Mouse (Mus musculus): ENCODE measurements around the gene Olfr1039. TPM values are rescaled to one million over a fixed set of nuclear protein-coding genes. Genes with fewer than 3 reads are reported as not detected.

Gene Olfr1039
- not detected for total RNA-seq (2023)

DNA sequence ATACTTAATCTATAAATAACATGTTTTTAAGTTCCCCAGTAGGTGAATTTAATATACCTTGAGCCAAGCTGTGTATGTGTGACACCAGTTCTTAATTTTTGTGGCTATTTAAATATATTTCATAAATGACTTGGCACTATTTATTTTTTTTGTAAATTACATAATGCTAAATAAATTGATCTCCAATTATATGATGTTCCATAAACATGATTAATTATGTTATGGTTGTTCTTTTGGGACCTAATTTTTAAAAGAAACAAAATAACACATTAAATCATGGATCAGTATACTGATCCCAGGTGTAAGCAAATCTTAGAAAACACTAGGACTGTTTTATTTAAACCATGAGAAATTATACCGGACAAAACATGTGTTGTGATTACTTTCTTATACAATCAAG is at the start of gene Olfr1039:
Gene Olfr1039, minus strand, starts transcription at position 101 of the 400 bp plus-strand sequence.

DNA sequence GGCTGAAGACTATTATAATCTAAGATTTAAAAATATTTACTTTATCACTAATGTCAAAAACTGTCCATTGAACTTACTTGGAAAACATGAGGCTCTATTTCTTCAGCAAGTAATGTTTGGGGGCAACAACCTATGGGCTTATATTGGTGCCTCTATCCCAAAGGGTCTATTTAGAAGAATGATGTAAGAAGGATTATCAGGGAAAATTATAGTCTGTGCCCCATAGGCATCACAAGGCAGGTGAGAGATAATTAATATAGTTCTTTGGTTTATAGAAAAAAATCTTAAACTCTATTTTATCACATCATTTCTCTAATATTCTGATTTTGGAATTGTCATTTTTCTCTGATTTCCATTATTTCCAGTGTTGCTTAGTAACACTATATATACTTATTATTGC is 42.0 kb upstream of the Olfr1039 start, which contains the start of gene Olfr1044:
Gene Olfr1044, minus strand, starts transcription at position 101 of the 400 bp plus-strand sequence.

DNA sequence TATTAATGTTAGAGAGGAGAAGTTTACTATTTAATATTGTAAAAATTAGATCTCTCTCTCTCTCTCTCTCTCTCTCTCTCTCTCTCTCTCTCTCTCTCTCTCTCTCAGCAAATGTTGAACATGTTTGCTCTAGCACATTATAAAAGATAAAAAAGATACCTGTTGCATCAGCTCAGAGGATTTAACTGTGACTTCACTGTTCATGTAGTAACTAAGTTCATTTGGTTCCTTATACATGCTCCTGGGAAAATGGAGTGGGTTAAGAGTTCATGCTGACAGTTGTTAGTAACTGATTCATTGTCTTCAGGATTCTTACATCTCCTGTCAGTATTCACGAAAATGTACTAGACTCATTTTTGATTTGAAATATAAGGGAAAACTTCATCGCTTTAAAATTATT is 31.7 kb upstream of the Olfr1039 start, which contains the start of gene Olfr1043:
Gene Olfr1043, minus strand, starts transcription at position 101 of the 400 bp plus-strand sequence.

DNA sequence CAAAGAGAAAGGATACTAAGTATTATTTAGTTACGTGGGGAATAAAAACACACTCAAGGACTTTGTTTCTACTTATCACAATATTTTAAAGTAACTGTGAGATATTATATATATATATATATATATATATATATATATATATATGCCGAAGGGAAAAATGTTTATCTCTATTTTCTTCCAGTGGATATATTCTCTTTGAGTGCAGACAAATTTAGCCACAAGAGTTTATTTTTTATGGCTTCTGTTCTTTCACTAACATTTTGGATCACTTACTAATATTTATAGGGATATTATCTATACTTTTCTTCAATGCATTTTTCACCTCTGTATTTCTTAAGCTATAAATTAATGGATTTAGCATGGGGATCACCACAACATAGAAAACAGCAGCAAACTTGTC is 26.0 kb upstream of the Olfr1039 start, which contains the start of gene Olfr1042:
Gene Olfr1042, minus strand, starts transcription at position 101 of the 400 bp plus-strand sequence.

DNA sequence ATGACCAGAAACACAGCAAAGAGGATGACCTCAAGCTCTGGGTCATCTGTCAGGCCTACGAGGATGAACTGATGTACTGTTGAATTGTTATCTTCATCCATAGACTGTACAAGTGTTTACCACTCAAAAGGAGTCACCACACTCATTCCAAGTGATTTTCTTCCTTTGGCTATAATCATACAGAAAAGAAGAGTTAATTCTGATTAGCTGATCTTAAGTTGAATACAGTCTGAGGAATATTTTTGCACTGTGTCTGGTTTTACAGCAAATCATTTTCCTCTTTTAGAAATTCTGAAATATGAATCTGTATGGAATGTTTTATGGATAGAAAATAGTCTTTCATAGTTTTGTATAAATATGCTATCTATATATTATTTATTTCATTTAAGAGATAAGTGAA is 10.9 kb upstream of the Olfr1039 start, which contains the start of gene Olfr1040:
Gene Olfr1040, minus strand, starts transcription at position 101 of the 400 bp plus-strand sequence.

DNA sequence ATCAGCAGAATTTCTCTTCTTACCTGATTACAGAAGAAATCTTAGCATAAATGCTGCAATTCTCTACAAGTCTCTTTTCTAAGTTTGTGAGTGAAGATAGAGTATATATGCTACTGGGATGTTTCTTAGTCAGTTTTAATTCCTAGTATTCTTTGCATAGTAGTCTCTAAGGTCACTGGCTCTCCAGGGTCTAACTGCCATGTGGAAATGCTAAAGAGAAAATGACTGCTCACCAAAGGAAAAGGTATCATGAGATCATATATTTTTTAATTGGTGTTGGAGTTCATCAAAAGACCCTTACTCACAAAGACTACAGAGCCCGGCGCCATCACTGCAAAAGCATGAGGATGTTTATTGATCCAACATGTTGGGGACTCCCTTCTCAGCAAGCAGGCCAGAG is 48.4 kb downstream of the Olfr1039 start, which contains the start of gene Olfr1037:
Gene Olfr1037, minus strand, starts transcription at position 101 of the 400 bp plus-strand sequence.

Other genes starting within 250 kb of the Olfr1039 start
- not detected for gene Olfr1024, start 230.9 kb downstream of the Olfr1039 start, total RNA-seq (2023)
- gene Olfr1025-ps1, start 220.7 kb downstream of the Olfr1039 start, total RNA-seq (2023) = not detected
- gene Olfr1026, start 214.4 kb downstream of the Olfr1039 start, total RNA-seq (2023) = not detected
- gene Olfr1028, start 185.5 kb downstream of the Olfr1039 start, total RNA-seq (2023) = not detected
- gene Olfr1029, start 162.0 kb downstream of the Olfr1039 start, total RNA-seq (2023) = not detected
- gene Olfr1030, start 156.7 kb downstream of the Olfr1039 start, total RNA-seq (2023) = not detected
- gene Olfr1031, start 145.6 kb downstream of the Olfr1039 start, total RNA-seq (2023) = not detected
- gene Olfr1032, start 130.4 kb downstream of the Olfr1039 start, total RNA-seq (2023) = not detected
- not detected for gene Olfr1033, start 115.3 kb downstream of the Olfr1039 start, total RNA-seq (2023)
- gene Olfr1034, start 90.1 kb downstream of the Olfr1039 start, total RNA-seq (2023) = not detected
- not detected for gene Olfr1036, start 61.9 kb downstream of the Olfr1039 start, total RNA-seq (2023)
- not detected for gene Olfr1037, start 48.5 kb downstream of the Olfr1039 start, total RNA-seq (2023)
- gene Olfr1040, start 10.8 kb upstream of the Olfr1039 start, total RNA-seq (2023) = not detected
- gene Olfr1042, start 25.9 kb upstream of the Olfr1039 start, total RNA-seq (2023) = not detected
- gene Olfr1043, start 31.6 kb upstream of the Olfr1039 start, total RNA-seq (2023) = not detected
- gene Olfr1044, start 41.9 kb upstream of the Olfr1039 start, total RNA-seq (2023) = not detected
- gene Olfr52, start 49.8 kb upstream of the Olfr1039 start, total RNA-seq (2023) = not detected
- not detected for gene Olfr1045, start 67.1 kb upstream of the Olfr1039 start, total RNA-seq (2023)
- not detected for gene Olfr1046, start 83.4 kb upstream of the Olfr1039 start, total RNA-seq (2023)
- gene Olfr1047, start 95.5 kb upstream of the Olfr1039 start, total RNA-seq (2023) = not detected
- not detected for gene Olfr1048, start 104.4 kb upstream of the Olfr1039 start, total RNA-seq (2023)
- gene Olfr1049, start 122.4 kb upstream of the Olfr1039 start, total RNA-seq (2023) = not detected
- not detected for gene Olfr1051, start 143.2 kb upstream of the Olfr1039 start, total RNA-seq (2023)
- not detected for gene Olfr1052, start 156.5 kb upstream of the Olfr1039 start, total RNA-seq (2023)
- not detected for gene Olfr1053, start 179.4 kb upstream of the Olfr1039 start, total RNA-seq (2023)
- gene Olfr1054, start 199.5 kb upstream of the Olfr1039 start, total RNA-seq (2023) = not detected
- not detected for gene Olfr1055, start 214.4 kb upstream of the Olfr1039 start, total RNA-seq (2023)
- gene Olfr1056, start 226.5 kb upstream of the Olfr1039 start, total RNA-seq (2023) = not detected
- not detected for gene Olfr1057, start 242.5 kb upstream of the Olfr1039 start, total RNA-seq (2023)